Mouse (Mus musculus): ENCODE measurements at regions not wholly inside any gene's neighbourhood (a gene's known extent, or its start where the extent isn't known, plus 50 kb on each side); places are given as distances from the start of the nearest gene placed in this dataset.

DNA sequence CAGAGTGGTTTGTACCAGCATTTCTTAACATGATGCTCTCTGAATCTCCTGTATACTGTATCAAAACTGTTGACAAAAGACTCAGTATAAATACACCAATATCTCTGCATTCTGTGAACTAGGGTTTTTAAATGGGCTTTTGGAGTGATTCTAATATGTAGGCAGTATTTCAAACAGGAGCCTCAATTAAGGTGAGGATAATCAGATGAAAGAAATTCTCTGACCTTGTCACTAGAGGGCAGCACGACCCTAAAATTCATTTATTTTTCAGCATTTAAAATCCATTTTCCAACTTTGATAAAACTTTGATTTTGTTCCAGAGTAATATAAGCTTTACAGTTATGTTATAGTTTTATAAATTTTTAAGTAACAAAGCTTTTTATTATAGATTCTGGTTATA lies 114.5 kb downstream of the Rfx6 start:
- no peak for ATAC-seq (ENCODE audit: insufficient number of reproducible peaks, low FRiP score, low TSS enrichment)

DNA sequence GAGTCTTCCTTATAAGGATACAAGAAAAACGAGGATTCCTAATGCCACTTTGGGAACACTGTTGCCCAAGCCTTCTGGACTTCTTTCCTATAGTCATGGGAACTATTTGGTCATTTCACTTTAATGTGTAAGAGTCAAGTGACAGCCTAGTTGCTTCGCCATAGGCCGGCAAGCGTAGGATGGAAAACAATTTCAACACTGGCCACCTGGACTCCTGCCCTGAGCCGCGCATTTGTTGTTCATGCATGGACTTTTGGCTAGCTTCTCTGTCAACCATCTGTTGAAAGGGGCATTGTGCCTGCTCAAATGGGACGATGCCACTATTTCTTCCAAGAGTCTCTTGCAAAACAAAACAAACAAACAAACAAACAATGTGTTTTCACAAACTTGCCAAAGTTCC lies 116.3 kb downstream of the Rfx6 start:
- ATAC-seq (ENCODE audit: insufficient number of reproducible peaks, low FRiP score, low TSS enrichment) = no peak

DNA sequence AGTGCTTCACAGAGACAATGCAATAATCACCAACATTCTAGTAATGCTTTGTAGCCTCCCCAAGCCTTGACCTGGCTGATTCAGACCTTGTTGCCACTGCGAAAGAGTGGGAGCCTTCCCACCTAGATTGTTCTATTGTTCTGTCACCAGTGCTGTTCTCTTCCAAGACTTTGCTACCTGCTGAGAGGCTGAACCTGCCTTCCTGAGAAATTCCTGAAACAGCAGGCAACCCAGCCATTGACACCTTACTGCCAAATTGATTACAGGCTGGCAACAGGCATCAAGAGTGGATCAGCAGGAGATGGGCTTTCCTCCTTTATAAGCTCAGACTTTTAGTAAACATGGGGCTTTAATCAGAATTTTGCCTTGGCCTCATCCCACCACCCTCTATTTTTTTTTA lies 139.1 kb downstream of the Rfx6 start:
- ATAC-seq (ENCODE audit: insufficient number of reproducible peaks, low FRiP score, low TSS enrichment) = no peak

DNA sequence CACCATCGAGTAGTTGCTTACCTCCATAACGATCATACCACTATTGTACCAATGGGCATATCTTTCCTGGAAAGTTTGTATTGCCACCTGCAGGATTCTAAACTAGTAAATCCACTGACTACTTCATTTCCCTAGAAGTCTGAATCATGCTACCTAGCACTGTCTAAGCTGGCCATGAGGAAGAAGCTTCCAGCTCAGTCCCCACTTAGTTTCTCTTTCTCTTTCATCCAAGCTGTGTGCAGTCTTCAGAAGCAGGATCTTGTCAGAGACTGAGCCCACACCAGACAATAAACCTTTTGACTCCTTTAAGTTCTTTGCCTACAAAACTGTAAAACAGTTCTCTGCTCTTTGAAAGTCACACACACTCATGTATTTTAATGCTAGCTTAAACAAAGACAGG lies 146.3 kb downstream of the Rfx6 start:
- ATAC-seq (ENCODE audit: insufficient number of reproducible peaks, low FRiP score, low TSS enrichment) = no peak

DNA sequence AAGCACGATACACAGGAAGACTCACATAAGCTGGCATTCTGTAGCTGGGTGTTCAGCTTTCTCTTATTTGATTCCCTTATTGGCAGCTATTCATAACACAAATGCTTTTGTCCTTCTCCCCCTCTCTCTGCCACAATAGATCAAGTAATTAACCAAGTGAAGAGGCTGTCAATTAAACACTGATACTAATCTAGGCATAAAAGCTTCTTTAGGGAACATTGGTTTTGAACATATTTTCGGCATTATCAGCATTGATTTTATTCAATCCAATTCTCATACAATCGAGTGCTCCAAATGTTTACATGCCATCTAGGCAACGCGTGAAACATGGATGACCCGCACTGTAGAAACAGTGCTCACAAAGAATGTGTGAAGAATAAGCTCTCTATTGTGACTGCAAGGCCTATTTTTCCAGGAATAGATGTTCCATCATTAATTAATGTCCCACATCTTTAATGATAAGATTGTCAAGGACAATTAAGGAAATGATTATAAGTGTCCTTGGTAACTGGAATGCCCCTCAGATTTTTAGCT lies 148.9 kb downstream of the Rfx6 start:
- no peak for ATAC-seq (ENCODE audit: insufficient number of reproducible peaks, low FRiP score, low TSS enrichment)

DNA sequence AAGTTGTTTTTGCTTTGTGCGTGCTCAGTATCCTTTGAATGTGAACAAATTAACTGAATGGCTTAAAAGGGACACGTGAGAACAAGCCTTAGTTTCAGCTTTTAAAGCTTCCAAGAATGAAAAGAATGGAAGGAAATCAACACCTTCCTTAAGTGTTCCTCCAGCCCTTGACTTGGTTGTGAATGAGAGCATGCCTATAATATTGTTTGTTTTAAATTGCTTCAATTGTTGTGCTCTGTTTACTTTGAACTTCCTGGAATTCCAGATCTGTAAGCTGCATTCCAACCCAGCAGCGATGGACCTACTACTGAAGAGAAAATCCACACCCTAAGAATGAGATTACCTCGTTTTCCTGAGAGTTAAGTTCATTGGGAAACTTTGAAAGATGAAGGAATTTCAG lies 154.9 kb downstream of the Rfx6 start:
- no peak for ATAC-seq (ENCODE audit: insufficient number of reproducible peaks, low FRiP score, low TSS enrichment)

DNA sequence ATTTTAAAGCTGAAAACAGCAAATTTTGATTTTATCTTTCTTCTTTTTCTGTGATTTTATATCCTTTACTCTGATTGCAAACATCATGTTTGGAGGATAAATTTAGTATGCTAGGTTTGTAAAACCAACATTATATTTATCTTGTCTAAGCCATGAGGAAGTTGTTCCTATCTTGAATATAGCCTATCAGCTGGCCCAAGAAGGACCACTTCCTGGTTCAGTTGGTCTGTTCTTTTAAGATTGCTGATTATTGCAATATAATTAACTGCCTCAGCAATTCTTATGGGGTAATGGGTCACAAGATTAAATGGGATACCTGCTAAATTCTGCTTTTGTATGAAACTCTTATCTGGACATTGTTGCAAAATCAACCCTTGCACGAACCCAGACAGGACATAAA lies 165.5 kb downstream of the Rfx6 start:
- no peak for ATAC-seq (ENCODE audit: insufficient number of reproducible peaks, low FRiP score, low TSS enrichment)

DNA sequence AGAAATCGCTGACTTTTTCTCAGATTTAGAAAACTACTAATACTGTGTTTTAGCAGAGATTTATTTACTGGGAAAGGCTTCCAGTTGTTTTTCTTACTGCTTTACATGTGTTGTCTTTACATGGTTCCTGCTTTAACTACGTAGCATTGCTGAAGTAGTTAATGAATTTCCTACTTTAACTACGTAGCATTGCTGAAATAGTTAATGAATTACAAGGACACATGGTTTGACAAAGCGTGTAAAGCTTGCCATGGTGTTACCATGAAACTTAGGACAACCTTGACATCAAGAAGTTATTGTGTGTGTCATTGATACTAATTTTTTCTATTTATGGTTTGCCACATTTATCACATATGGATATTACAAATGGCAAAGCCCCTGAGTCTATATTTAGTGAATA lies 168.7 kb downstream of the Rfx6 start:
- no peak for ATAC-seq (ENCODE audit: insufficient number of reproducible peaks, low FRiP score, low TSS enrichment)

DNA sequence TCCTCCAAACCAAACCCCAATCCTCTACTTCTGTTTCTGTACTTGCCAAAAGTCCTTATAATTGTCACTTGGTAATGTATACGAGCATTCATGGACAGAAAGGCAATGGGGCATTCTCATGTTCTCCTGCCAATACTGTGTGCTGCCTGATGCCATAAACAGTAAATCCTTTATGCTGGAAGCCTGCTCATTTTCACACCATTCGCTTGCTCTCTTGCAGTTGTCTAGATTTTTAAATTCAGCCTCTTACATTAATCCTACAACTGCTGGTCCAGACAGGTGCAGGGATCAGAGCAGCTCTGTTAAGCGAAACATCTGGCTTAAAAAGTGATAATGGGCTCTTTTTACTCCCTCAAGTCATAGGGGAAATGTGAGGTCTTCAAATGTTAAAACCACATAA lies 152.9 kb upstream of the Vgll2 start:
- no peak for ATAC-seq (ENCODE audit: insufficient number of reproducible peaks, low FRiP score, low TSS enrichment)

DNA sequence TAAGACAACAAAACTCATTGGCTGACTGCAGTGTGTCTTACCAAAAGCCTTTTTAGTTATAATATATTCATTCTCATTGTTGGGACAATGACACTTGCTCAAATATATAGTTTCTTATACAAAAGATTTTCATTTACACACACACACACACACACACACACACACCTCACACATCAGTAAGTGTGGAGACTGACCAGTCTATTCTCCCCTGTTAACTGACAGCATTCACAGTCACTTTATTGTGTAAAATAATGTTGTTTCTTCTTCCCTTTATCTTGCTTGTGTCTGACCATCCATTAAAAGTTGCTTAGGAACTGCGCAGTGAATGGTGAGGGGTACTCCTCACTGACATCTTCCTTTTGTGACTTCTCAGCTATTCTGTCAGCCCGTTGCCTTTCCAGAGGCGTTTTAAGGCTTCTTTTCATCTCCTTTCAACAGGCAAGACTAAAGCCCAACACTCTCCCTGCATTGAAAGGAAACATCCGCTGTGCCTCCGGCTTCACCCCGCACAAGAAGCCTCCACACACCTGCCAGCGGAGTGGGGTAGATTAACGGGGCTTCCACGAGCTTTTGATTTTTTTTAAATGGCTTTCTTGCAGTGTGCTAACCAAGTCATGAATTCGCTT lies 111.1 kb upstream of the Vgll2 start:
- no peak for ATAC-seq (ENCODE audit: insufficient number of reproducible peaks, low FRiP score, low TSS enrichment)

DNA sequence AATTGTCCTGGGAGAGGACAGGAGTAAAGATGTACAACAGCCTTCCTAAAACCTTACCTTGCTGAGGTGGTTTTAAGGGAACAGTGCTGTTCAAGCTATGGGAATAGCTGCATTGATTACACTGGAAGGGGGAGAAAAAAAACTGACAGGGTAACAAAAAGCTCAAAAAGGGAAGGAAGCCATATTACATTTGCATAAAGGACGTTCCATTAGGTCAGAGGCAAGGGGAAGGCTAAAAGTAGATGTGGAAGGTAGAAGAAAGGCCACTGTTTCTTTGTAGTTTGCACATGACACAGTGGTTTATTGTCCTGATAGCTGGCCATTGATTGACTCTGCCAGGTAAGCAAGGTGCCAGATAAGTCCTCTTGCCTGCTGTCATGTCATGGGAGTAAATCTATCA lies 110.2 kb upstream of the Vgll2 start:
- ATAC-seq (ENCODE audit: insufficient number of reproducible peaks, low FRiP score, low TSS enrichment) = no peak

DNA sequence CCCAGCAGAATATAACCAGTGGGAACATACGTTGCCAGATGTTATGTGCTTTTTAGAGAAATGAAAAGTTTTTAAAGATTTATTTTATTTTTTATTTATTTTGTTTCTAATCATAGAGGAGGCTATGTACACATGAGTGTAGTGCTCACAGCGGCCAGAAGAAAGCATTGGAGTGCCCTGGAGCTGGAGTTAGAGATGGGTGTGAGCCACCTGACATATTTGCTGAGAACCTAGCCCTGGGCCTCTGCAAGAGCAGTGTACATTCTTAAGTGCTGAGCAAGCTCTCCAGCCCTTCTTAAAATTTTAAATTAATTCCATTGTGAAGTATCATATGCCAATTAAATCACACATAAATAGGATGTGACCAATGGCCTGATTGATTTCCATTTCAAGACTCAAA lies 95.7 kb upstream of the Vgll2 start:
- no peak for ATAC-seq (ENCODE audit: insufficient number of reproducible peaks, low FRiP score, low TSS enrichment)

DNA sequence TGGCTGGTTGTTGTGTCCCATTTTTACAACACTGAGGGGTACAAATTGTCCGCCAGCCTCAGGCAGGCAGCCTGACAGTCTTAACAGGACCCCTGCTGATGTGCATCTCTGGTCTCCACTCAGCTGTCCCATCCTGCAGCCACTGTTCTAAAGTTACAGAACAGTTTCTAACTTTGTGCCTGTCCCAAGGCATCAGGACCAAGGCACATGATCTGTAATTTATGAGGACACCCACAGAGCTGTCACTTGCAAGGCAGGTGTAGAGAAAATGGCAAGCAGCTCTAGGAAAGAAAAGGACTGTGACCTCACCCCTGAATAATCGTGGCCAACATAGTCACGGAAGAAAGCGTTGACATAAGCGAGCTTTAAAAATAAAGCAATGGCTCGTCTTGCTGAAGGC lies 93.0 kb upstream of the Vgll2 start:
- no peak for ATAC-seq (ENCODE audit: insufficient number of reproducible peaks, low FRiP score, low TSS enrichment)

DNA sequence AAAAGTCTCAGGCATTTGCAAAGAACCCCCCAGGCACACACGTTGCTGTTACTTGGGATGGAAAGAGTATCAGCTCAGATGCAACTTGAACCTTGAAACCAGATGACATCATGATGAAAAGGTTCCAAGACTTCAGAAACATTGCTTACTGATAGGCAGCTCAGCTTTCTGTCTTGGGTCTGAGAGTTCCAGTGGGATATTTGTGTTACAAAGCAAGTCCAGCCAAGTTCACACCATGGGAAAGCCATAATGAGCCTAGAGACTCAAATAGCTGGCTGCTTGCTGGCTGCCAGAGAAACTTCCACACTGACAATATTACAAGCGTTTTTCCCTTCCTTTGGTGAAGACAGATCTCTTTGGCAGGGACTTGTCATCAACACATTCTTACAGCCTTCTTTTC lies 92.0 kb upstream of the Vgll2 start:
- ATAC-seq (ENCODE audit: insufficient number of reproducible peaks, low FRiP score, low TSS enrichment) = no peak

DNA sequence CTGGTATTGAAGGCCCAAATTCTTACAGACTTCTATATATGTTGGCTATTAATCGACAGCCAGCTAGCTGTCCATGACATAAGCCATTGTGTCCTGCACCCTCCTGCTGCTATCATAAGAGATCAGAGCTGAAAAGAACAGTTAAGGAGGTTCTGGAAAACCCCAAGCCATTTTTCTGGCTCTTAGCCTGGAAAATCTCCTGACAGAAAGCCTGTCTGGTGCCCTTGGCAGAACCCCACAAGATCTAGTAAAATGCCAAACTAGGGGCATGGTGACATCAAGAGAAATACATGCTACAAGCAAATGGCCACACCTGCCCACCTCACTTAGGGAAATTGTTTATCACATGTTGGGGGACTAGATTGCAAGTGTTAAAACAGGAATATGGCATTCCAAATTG lies 91.6 kb upstream of the Vgll2 start:
- no peak for ATAC-seq (ENCODE audit: insufficient number of reproducible peaks, low FRiP score, low TSS enrichment)

DNA sequence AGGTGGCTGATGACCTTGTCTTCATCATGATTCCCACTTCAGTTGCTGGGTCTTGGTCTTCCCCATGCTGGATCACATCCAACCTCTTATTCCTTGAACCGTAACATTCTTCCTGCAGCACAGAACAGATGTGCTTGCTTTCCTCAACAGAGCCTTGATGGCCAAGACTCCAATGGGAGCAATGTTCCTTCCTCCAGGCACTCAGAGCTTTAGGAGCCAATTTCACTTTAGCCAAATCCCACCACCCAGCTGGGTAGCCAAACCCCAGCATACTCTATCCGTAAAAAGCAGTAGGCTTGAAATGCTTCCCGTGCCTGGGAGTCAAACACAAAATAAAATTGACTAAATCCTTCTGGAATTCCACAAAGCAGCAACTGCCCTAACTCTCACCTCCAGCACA lies 86.8 kb upstream of the Vgll2 start:
- ATAC-seq (ENCODE audit: insufficient number of reproducible peaks, low FRiP score, low TSS enrichment) = no peak

DNA sequence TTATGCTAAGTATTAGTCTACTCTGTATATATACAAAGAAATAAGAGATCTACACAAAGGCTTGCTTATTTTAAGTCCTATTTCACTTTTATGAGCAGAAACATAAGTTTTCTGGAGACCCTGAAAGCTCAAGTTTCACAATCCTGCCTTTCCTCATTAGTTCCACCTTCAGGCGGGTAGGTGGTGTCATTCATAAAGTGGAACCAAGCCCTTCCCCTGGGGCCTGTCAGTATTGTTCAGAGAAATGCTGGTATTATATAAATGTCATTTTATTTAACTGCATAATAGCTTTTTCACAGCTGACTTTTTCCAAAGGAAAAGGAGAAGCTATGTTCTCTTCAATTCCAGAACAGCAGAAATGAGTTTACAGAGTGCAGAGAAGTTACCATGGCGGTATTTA lies 81.1 kb upstream of the Vgll2 start:
- ATAC-seq (ENCODE audit: insufficient number of reproducible peaks, low FRiP score, low TSS enrichment) = no peak

DNA sequence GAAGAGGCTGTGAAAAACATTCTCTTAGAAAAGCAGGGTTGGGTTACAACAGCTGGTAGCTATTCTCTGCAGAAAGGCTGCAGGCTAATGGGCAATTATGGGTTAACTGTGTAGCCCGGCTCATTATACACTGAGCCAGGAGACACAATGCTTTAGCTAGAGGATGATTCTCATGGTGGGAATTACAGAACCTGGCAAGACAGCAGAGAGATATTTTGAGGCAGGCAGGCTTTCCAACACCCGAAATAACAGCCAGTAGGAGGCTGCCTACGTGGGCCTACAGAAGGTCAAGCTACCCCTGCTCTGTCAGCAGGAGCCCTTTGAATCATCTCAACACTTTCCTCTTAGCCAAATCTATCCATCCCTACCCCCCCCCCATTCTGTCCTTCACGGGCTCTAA lies 76.6 kb upstream of the Vgll2 start:
- peak; percentile 18; the same call in 1 of the 2 replicates for ATAC-seq (ENCODE audit: insufficient number of reproducible peaks, low FRiP score, low TSS enrichment)

DNA sequence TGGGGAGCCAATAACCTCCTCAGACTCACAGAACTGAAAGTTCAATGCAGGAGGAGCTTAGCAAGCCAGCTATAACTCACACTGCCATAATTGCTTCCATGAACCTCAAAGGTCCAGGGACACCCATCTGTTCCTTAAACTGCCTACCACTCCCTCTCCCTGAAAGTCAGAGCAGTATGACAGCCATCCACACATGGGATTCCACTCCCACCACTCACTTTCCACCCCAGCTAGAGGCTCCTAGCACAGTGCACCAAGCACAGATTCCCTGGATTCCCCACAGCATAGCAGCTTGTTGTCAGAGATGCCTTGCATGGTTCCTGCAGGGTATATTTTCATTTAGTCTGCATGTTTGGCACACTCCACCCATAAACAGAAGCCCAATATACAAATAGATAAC lies 76.1 kb upstream of the Vgll2 start:
- no peak for ATAC-seq (ENCODE audit: insufficient number of reproducible peaks, low FRiP score, low TSS enrichment)

DNA sequence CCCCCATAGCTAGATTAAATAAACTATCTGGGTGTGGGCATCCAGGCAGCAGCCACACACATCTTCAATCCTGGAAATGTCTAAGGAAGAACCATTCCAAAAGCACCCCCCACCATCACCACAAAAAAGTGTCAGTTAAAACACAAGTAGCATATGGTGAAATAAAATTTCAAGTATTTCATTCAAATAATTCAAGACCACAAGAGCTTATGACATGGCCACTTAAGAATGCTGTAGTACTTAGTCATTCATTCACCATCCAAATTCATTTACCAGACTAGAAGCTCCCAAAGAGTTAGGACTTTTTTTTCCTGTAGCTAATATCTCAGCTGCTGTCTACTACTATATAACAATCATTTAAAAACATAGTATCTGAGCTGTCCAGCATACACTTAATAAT lies 75.4 kb upstream of the Vgll2 start:
- no peak for ATAC-seq (ENCODE audit: insufficient number of reproducible peaks, low FRiP score, low TSS enrichment)

DNA sequence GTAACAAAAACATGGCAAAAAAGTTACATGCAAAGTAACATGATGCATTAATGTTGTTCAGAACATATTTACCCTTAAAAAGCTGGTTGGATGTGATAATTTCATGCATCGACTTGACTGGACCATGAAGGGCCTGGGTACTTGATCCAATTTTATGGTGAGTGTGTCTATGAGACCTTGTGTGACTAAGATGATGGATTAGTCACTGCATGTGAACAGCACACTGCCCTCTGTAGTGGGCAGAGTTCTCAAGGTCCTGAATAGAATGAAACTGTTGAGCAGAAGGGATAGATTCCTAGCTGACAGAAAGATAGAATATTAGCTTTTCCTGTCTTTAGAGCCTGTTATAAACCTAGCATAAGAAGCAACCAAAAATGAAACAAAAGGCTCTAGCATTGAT lies 72.3 kb upstream of the Vgll2 start:
- no peak for ATAC-seq (ENCODE audit: insufficient number of reproducible peaks, low FRiP score, low TSS enrichment)

DNA sequence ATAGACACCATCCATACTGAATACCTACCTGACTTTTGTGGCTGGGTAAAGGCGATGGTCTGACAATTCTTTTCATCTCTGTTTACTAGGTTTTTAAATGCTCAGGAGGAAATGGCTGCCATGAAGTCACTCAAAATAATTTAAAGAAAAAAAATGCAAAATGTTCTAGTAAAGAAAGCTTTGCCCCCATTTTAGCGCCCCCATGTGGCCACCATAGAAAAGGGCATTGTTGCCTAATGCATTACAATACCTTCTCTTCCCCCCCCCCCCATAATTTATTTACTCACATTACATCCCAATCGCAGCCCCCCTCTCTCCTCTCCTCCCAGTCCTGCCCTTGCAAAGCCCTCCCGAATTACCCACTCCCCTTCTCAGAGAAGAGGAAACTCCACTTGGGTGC lies 70.3 kb upstream of the Vgll2 start:
- ATAC-seq (ENCODE audit: insufficient number of reproducible peaks, low FRiP score, low TSS enrichment) = no peak

DNA sequence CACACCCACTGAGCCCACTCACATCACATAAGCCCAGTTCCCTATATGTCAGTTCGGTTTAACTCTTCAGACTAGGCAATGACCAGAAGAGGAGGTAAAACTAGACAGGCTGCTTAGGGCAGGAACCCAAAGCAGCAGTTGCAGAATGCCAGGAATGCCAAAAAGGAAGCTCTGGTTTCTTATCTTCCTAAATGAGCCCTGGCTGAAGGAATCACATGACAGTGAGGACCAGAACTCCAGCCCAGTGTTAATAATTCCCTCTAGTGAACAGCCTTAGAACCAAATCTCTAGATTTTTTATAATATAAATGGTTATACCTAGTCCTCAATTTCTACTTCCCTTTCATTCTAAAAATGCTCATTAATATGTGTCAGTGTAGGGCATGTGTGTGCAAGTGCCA lies 65.8 kb upstream of the Vgll2 start:
- no peak for ATAC-seq (ENCODE audit: insufficient number of reproducible peaks, low FRiP score, low TSS enrichment)

All from cerebellum, adult (tissue).